20 mouse cellular contexts compared by ENCODE assay signal in genomic region chr12:32343487-32343886, GRCm38 (mm10). TPM values are rescaled to one million over a fixed set of nuclear protein-coding genes. Genes with fewer than 3 reads are reported as not detected.
DNase-seq lines count a peak whose midpoint lies in the region; ATAC-seq and TF ChIP-seq lines count a peak whose summit lies in the region.
"Had no signal": no experiment of that assay in that cellular context is flagged by ENCODE, and none has a peak within 500 bp of the region (broad histone marks: within the 10 kb centered on the region; RNA-seq: fewer than 3 reads in every experiment).

No protein-coding gene starts in this region.

- peak; percentile 20 for DNase-seq in Muller cell, postnatal 12 days (ENCODE audit: inconsistent ontology term)
- peak; percentile 1 for DNase-seq in fibroblast of lung, adult 2 months (ENCODE audit: low read depth)
- no peak for DNase-seq in kidney, adult 2 months
- no peak for DNase-seq in testis, postnatal 14 days (ENCODE audit: low spot score)
- no peak for DNase-seq in embryo, embryonic 9.5 days (ENCODE audit: extremely low spot score)
- DNase-seq: adrenal gland, postnatal 36 days; cerebellum, adult 11 months; cerebellum, adult 8-10 months; cerebellum, postnatal 25 days; gastrocnemius, postnatal 36 days; heart, adult 11 months; heart, postnatal 36 days; kidney, adult 11 months had no signal

- no peak for TF ChIP-seq CTCF in kidney, adult 2 months (conservative IDR thresholded peaks at IDR 0.05; ENCODE audit: insufficient read depth, insufficient read length, low read depth, low read length)

- H3K4me3 ChIP-seq in intestine, embryonic 16.5 days (ENCODE audit: low read length): no peak overlapping the region
- no peak overlapping the region for H3K4me3 ChIP-seq in intestine, embryonic 15.5 days (replicated peaks)
- no peak overlapping the region for H3K4me3 ChIP-seq in kidney, adult 2 months (ENCODE audit: insufficient read depth, low read depth, low read length)
- H3K4me3 ChIP-seq: embryonic facial prominence, embryonic 13.5 days; forebrain, embryonic 10.5 days; heart, embryonic 13.5 days; hindbrain, embryonic 13.5 days had no signal

- no peak for TF ChIP-seq POLR2A in kidney, adult 2 months (IDR thresholded peaks at IDR 0.05; ENCODE audit: low read depth, low read length)

- no peaks in the 10 kb centered on the region for H3K9me3 ChIP-seq in intestine, embryonic 16.5 days (ENCODE audit: control insufficient read depth, low read length)
- no peaks in the 10 kb centered on the region for H3K9me3 ChIP-seq in intestine, embryonic 15.5 days
- H3K9me3 ChIP-seq: embryonic facial prominence, embryonic 13.5 days; forebrain, embryonic 10.5 days; heart, embryonic 13.5 days; hindbrain, embryonic 13.5 days had no signal

- H3K4me2 ChIP-seq in intestine, embryonic 16.5 days (ENCODE audit: low read depth, low read length): no peak overlapping the region
- no peak overlapping the region for H3K4me2 ChIP-seq in intestine, embryonic 15.5 days (replicated peaks)
- H3K4me2 ChIP-seq: embryonic facial prominence, embryonic 13.5 days; heart, embryonic 13.5 days; hindbrain, embryonic 13.5 days had no signal

- H3K9ac ChIP-seq in intestine, embryonic 16.5 days (ENCODE audit: low read depth, low read length): no peak overlapping the region
- H3K9ac ChIP-seq in intestine, embryonic 15.5 days: no peak overlapping the region
- H3K9ac ChIP-seq: embryonic facial prominence, embryonic 13.5 days; heart, embryonic 13.5 days; hindbrain, embryonic 13.5 days had no signal

- H3K27me3 ChIP-seq in intestine, embryonic 16.5 days (replicated peaks; ENCODE audit: control insufficient read depth, insufficient read depth, low read length): no peaks in the 10 kb centered on the region
- no peaks in the 10 kb centered on the region for H3K27me3 ChIP-seq in intestine, embryonic 15.5 days (replicated peaks)
- no peaks in the 10 kb centered on the region for H3K27me3 ChIP-seq in kidney, adult 2 months (replicated peaks; ENCODE audit: control insufficient read depth, insufficient read depth, low read length)
- H3K27me3 ChIP-seq: embryonic facial prominence, embryonic 13.5 days; heart, embryonic 13.5 days; hindbrain, embryonic 13.5 days had no signal

- ATAC-seq in intestine, embryonic 16.5 days: 0 out of 2 replicates have a peak, but pooled peaks have one; percentile 33
- ATAC-seq in intestine, embryonic 15.5 days: no peak
- ATAC-seq: forebrain, embryonic 14.5 days had no signal

- WGBS in intestine, embryonic 16.5 days: 81% methylated on average over 1 of the region's 1 CpGs
- 81% methylated on average over 1 of the region's 1 CpGs for WGBS in intestine, embryonic 15.5 days
- 85% methylated on average over 1 of the region's 1 CpGs for WGBS in kidney, adult 2 months

- H3K36me3 ChIP-seq in intestine, embryonic 16.5 days (ENCODE audit: control insufficient read depth, insufficient read depth, low read length): no peaks in the 10 kb centered on the region
- H3K36me3 ChIP-seq in intestine, embryonic 15.5 days: no peaks in the 10 kb centered on the region
- H3K36me3 ChIP-seq in kidney, adult 2 months (ENCODE audit: control insufficient read depth, insufficient read depth, low read length): no peaks in the 10 kb centered on the region
- H3K36me3 ChIP-seq: embryonic facial prominence, embryonic 13.5 days; forebrain, embryonic 10.5 days; heart, embryonic 13.5 days; hindbrain, embryonic 13.5 days had no signal

- no peaks in the 10 kb centered on the region for H3K4me1 ChIP-seq in intestine, embryonic 16.5 days (ENCODE audit: control insufficient read depth, insufficient read depth, low read length)
- no peaks in the 10 kb centered on the region for H3K4me1 ChIP-seq in intestine, embryonic 15.5 days (replicated peaks)
- no peaks in the 10 kb centered on the region for H3K4me1 ChIP-seq in kidney, adult 2 months (ENCODE audit: control insufficient read depth, insufficient read depth, low read length)
- H3K4me1 ChIP-seq: forebrain, embryonic 10.5 days; heart, embryonic 13.5 days; hindbrain, embryonic 13.5 days had no signal

- H3K27ac ChIP-seq in intestine, embryonic 16.5 days (ENCODE audit: low read length): no peak overlapping the region
- H3K27ac ChIP-seq in intestine, embryonic 15.5 days: no peak overlapping the region
- no peak overlapping the region for H3K27ac ChIP-seq in kidney, adult 2 months (ENCODE audit: insufficient read depth, low read depth, low read length)
- H3K27ac ChIP-seq: embryonic facial prominence, embryonic 13.5 days; forebrain, embryonic 10.5 days; heart, embryonic 13.5 days; hindbrain, embryonic 13.5 days had no signal

RNA-seq across cellular contexts. Expression of gene Ccdc71l, which starts 35.0 kb away (rescaled TPM):
- polyA plus RNA-seq in intestine, embryonic 16.5 days (2015; fragmentation: Nextera tagmentation; extraction: Ambion mirVana): 2.1 and 2.2 TPM in 2 replicates
- polyA plus RNA-seq in intestine, embryonic 15.5 days (2015; fragmentation: Nextera tagmentation; extraction: Ambion mirVana): 4.4 and 4.8 TPM in 2 replicates
- 4.4 and 5.0 TPM in 2 replicates for polyA plus RNA-seq in kidney, adult 2 months (2012; rRNA removed)

Comparison
In these comparisons a context has a peak if more than half of its experiments do, and no peak if none do; other contexts are left out.
1. DNase-seq: peak in Muller cell, postnatal 12 days (single experiment) and fibroblast of lung, adult 2 months (single experiment); none in kidney, adult 2 months (single experiment), testis, postnatal 14 days (single experiment) and embryo, embryonic 9.5 days (single experiment).